Mouse (Mus musculus) olfactory bulb, adult 2 months (tissue): Measurements from ENCODE around the gene Map4k2. TPM values are rescaled to one million over a fixed set of nuclear protein-coding genes. Genes with fewer than 3 reads are reported as not detected.

ENCODE experiments used
- H3K27ac ChIP-seq: fragments of 200-500 bp; 2 replicates; pipeline ENCODE4 v1.5.1; 2012; ENCODE audit warnings: low read depth, low read length; ENCODE audit not compliant: insufficient read depth
- H3K4me1 ChIP-seq: fragments of 200-500 bp; 2 replicates; pipeline ENCODE4 v1.6.1; 2012; ENCODE audit warnings: low read length; ENCODE audit not compliant: control insufficient read depth, insufficient read depth
- H3K4me3 ChIP-seq: fragments of 200-500 bp; 2 replicates; pipeline ENCODE4 v1.5.1; 2012; ENCODE audit warnings: mild to moderate bottlenecking, low read depth, low read length, moderate library complexity; ENCODE audit not compliant: insufficient read depth
- CTCF ChIP-seq: fragments of 200-500 bp; IDR thresholded peaks from 2 replicates; pipeline ENCODE4 v1.5.1; 2012; ENCODE audit warnings: low read depth, mild to moderate bottlenecking, low read length, moderate library complexity; ENCODE audit not compliant: insufficient read depth
- POLR2A ChIP-seq: fragments of 200-500 bp; IDR thresholded peaks from 2 replicates; pipeline ENCODE4 v1.6.1; 2012; ENCODE audit warnings: mild to moderate bottlenecking, low read depth, low read length, moderate library complexity; ENCODE audit not compliant: insufficient read depth
- WGBS: fragments of 180-500 bp; shearing (Covaris S2); methylation state at CpG from one replicate; pipeline ENCODE4 v1.1.7; 2018; 5-methylcytosine and 5-hydroxymethylcytosine counted together
- polyA plus RNA-seq: library from polyadenylated mRNA; stranded (reverse); fragments of >200 nt; gene quantifications from 2 replicates; pipeline ENCODE4 v1.2.4, GENCODE M21; 2012; ENCODE audit warnings: low replicate concordance; ENCODE audit not compliant: missing spikeins, insufficient read depth, insufficient read length

Gene Map4k2
- 158 TPM in 1 of 2 replicates, not detected in the other for polyA plus RNA-seq

GRCm38 (mm10) chr19:6340524-6341452 is at the start of gene Map4k2:
TSS of gene Map4k2 (plus strand) at chr19:6341135.
- 7% methylated on average over 71 of the region's 72 CpGs for WGBS
- Histone ChIP-seq H3K27ac (peak within 1 kb of the TSS; percentile 50; the same call in 1 of the 2 replicates), H3K4me1 (peaks cover 36% of the 10 kb centered on the region), H3K4me3 (peak within 1 kb of the TSS; percentile 98)
- TF ChIP-seq POLR2A (peak; percentile 55), CTCF (no peak)

DNA sequence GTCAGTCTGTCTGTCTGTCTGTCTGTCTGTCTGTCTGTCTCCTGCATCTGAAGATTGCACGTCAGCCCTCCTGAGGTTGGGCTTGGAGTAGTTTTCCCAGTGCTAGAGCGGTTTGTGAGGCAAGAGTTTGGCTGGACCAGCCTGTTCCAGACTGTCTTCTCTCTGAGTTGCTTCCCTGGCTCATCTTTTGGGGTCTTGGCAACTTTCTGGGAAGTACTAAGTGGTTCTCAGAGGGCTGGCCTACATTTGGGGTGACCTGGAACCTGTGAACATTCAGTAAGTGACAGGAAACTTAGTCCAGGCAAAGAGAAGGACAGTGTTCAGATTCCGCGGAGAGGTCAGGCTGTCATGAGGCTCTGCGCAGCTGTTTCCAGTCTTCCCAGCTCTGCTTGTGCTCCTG is 48.7 kb upstream of the Map4k2 start:
- peaks cover 19% of the 10 kb centered on the region for H3K4me1 ChIP-seq
- no peak overlapping the region for H3K4me3 ChIP-seq
- H3K27ac ChIP-seq, result no peak overlapping the region
- WGBS, result 89% methylated on average over 5 of the region's 5 CpGs
- TF ChIP-seq CTCF, result no peak
- TF ChIP-seq POLR2A, result no peak

DNA sequence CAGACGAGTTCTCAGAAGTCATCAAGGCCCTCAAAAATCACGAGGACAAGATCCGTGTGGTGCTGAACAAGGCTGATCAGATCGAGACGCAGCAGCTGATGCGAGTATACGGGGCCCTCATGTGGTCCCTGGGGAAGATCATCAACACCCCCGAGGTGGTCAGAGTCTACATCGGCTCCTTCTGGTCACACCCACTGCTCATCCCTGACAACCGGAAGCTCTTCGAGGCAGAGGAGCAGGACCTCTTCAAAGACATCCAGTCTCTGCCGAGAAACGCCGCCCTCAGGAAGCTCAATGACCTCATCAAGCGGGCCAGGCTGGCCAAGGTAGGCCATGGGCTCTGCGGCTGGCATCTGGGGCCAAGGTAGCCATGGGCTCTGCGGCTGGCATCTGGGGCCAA is 46.6 kb upstream of the Map4k2 start:
- Histone ChIP-seq H3K27ac (no peak overlapping the region), H3K4me3 (no peak overlapping the region), H3K4me1 (peaks cover 24% of the 10 kb centered on the region)
- 94% methylated on average over 17 of the region's 17 CpGs for WGBS
- TF ChIP-seq CTCF, result no peak
- TF ChIP-seq POLR2A, result no peak

- H3K4me3 ChIP-seq, result no peak overlapping the region
- TF ChIP-seq POLR2A, result no peak
- no peak for TF ChIP-seq CTCF
- H3K4me1 ChIP-seq, result peaks cover 21% of the 10 kb centered on the region
- WGBS, result 85% methylated on average over 5 of the region's 5 CpGs
- no peak overlapping the region for H3K27ac ChIP-seq
Observed at GRCm38 (mm10) chr19:6296551-6297210, 44.3 kb upstream of the Map4k2 start.

- H3K27ac ChIP-seq, result peak overlapping the region; percentile 18
- H3K4me1 ChIP-seq, result peaks cover 24% of the 10 kb centered on the region
- TF ChIP-seq CTCF (no peak), POLR2A (no peak)
- H3K4me3 ChIP-seq, result no peak overlapping the region
- 66% methylated on average over 9 of the region's 9 CpGs for WGBS
Observed at GRCm38 (mm10) chr19:6297641-6298040, 43.3 kb upstream of the Map4k2 start.

DNA sequence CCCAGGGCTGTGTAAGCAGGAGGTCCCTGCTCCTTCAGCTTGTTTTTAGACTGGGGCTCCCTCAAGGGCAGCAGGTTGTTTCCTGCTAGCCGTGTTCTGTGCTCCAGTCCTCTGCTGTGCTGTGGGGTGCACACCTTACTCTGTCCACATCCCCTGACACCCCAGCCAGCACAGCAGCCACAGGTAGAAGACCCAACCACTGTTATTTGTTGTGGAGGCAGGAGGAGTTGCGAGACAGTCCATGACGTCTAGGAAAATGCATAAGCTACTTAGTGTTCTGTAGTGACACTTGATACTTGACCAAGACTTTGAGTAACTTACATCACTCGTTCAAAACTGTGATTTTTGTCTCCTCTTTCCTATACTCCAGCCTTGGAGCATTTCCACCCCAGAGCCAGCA is 41.9 kb upstream of the Map4k2 start:
- WGBS, result 88% methylated on average over 4 of the region's 4 CpGs
- TF ChIP-seq POLR2A (no peak), CTCF (no peak)
- Histone ChIP-seq H3K4me1 (peaks cover 30% of the 10 kb centered on the region), H3K27ac (no peak overlapping the region), H3K4me3 (no peak overlapping the region)

DNA sequence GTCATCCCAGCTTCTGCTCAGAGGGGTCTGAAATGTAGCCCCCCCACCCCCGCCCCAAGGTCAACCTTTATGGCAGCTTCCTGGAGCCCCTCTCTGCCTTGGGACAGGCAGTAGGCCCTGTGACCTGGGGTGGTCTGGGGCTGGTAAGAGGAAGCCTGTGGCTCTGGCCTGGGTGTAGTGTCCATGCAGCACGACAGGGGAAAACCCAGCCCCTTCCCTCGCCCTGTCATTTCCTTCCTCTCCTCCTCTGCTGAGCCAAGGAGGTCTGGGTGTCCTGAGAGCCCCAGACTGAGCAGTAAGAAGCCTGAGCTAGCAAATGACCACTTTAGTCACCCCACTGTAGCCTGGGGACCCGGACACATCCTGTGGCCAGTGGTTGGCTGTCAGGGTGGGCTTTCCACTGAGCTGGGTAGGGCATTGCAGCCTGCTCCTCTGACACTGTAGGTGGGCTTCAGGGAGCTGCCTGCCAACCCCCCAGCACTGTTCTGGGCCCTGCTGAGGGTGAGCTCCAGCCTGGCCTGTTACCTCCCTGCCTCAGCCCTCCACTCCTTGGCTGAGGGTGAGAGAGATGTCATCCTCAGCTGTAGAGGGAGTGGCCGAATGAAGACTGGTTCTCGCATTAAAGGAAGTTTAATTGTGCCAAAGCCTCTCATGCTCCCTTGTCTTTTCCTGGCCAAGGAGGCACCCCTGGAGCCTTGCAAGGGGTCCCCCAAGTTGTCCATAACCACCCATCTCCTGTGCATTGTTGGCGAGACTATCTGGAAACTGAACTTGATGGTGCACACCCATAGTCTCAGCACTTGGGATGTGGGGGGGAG is 41.3 kb upstream of the Map4k2 start:
- Histone ChIP-seq H3K27ac (no peak overlapping the region), H3K4me1 (peaks cover 26% of the 10 kb centered on the region), H3K4me3 (no peak overlapping the region)
- WGBS, result 86% methylated on average over 7 of the region's 7 CpGs
- TF ChIP-seq CTCF, result no peak
- TF ChIP-seq POLR2A, result no peak

GRCm38 (mm10) chr19:6300402-6300841 is 40.5 kb upstream of the Map4k2 start:
- H3K4me1 ChIP-seq, result peaks cover 27% of the 10 kb centered on the region
- no peak overlapping the region for H3K4me3 ChIP-seq
- no peak for TF ChIP-seq POLR2A
- no peak for TF ChIP-seq CTCF
- no peak overlapping the region for H3K27ac ChIP-seq
- 79% methylated on average over 7 of the region's 7 CpGs for WGBS

DNA sequence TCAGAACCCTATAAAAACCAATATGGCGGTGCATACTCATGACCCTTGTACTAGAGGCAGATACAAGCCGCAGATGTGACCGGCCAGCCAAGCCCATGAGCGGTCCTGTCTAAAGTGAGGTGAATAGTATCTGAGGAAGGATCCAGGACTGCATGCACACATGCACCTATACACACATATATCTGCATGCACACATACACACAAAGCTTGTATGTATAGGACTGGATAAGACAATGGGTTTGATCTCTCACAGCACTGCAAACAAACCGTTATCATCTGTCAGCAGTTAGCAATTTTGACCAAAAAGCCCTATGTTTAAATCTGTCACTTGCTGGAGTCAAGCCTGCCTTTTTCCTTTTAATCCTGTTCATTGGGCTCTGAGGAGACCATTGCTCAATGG is 38.8 kb upstream of the Map4k2 start:
- H3K4me1 ChIP-seq, result peaks cover 27% of the 10 kb centered on the region
- no peak overlapping the region for H3K4me3 ChIP-seq
- WGBS, result 84% methylated on average over 5 of the region's 5 CpGs
- no peak for TF ChIP-seq CTCF
- no peak overlapping the region for H3K27ac ChIP-seq
